Mouse (Mus musculus) erythroblast, embryonic 14.5 days (primary cell): ENCODE measurements around the gene Hdac7. TPM values are rescaled to one million over a fixed set of nuclear protein-coding genes. Genes with fewer than 3 reads are reported as not detected.

Source experiments
- H3K27me3 ChIP-seq: 2 replicates; pipeline ENCODE4 v1.6.1; 2012; ENCODE audit warnings: inconsistent platforms; ENCODE audit not compliant: control insufficient read depth
- H3K36me3 ChIP-seq: 2 replicates; pipeline ENCODE4 v1.6.1; 2012; ENCODE audit warnings: mild to moderate bottlenecking, inconsistent platforms; ENCODE audit not compliant: control insufficient read depth
- H3K4me1 ChIP-seq: 2 replicates; pipeline ENCODE4 v1.6.1; 2012; ENCODE audit warnings: inconsistent platforms; ENCODE audit not compliant: control insufficient read depth
- H3K4me3 ChIP-seq: replicated peaks from 2 replicates; pipeline ENCODE3; 2012; ENCODE audit warnings: moderate library complexity, mild to moderate bottlenecking, inconsistent platforms
- H3K9me3 ChIP-seq: 2 replicates; pipeline ENCODE4 v1.6.1; 2012; ENCODE audit warnings: low read length, inconsistent platforms, mixed read lengths; ENCODE audit not compliant: control insufficient read depth
- GATA1 ChIP-seq: IDR thresholded peaks from 2 replicates; pipeline ENCODE4 v1.6.1; 2012; ENCODE audit warnings: low read length, inconsistent platforms, mixed read lengths
- TAL1 ChIP-seq: IDR thresholded peaks from 3 replicates; pipeline ENCODE4 v1.6.1; 2012; ENCODE audit warnings: low read length, inconsistent platforms, mixed read lengths
- polyA plus RNA-seq: library from polyadenylated mRNA; stranded (reverse); fragments of >175 nt; gene quantifications from 2 replicates; pipeline ENCODE4 v1.2.3, GENCODE M21; 2012

Gene Hdac7
- polyA plus RNA-seq, 1 experiment: 0.45 TPM

DNA sequence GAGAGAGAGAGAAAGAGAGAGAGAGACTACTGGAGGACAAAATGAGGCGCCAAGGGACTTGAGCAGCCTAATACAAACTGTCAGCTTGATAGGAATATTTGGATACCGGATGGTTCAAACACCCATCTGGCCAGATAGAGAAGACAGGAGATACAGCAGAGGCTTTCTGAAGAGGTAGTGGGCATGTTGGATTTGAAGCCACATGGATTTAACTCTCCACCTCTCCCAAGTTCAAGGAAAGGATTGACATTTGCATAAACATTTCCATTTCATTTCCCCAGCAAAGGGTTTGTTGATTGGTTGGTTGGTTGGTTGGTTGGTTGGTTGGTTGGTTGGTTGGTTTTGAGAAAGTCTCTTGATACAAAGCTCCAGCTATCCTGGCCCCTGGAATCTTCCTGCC lies 3.6 kb upstream of the Hdac7 start:
- Histone ChIP-seq H3K27me3 (no peaks in the 10 kb centered on the region), H3K4me1 (peaks cover 98% of the 10 kb centered on the region), H3K9me3 (peaks cover 3% of the 10 kb centered on the region), H3K4me3 (peak overlapping the region; percentile 49), H3K36me3 (peaks cover 4% of the 10 kb centered on the region; the same call in 1 of the 2 replicates)
- no peak for TF ChIP-seq GATA1
- no peak for TF ChIP-seq TAL1

DNA sequence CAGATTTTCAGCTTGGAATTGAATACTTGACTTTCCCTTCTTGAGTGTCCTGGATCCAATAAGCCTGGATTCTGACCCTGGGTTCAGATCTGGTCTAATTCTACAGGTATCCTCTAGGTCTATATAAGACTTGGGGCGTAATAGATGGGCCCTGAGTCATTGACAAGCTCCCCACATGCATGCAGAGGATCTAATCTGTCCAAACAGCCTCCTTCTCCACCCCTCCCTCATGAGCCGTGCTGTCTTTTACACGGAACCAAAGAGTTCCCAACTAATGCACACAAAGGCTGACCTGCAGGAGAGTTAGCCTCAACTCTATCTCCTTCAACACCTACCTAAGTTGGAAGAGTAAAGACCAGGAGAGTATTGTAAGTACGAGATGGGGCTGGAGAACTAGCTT lies 3.0 kb upstream of the Hdac7 start:
- Histone ChIP-seq H3K4me3 (peak overlapping the region; percentile 49), H3K27me3 (no peaks in the 10 kb centered on the region), H3K36me3 (peaks cover 2% of the 10 kb centered on the region; the same call in 1 of the 2 replicates), H3K4me1 (peaks cover 97% of the 10 kb centered on the region), H3K9me3 (peaks cover 3% of the 10 kb centered on the region)
- TF ChIP-seq TAL1: no peak

GRCm38 (mm10) chr15:97846121-97846882 lies 2.0 kb upstream of the Hdac7 start:
- no peak for TF ChIP-seq GATA1
- no peak for TF ChIP-seq TAL1
- Histone ChIP-seq H3K36me3 (peaks cover 2% of the 10 kb centered on the region; the same call in 1 of the 2 replicates), H3K4me3 (no peak overlapping the region), H3K9me3 (peaks cover 3% of the 10 kb centered on the region), H3K4me1 (peaks cover 97% of the 10 kb centered on the region), H3K27me3 (no peaks in the 10 kb centered on the region)

GRCm38 (mm10) chr15:97843247-97843651 lies 1.1 kb downstream of the Hdac7 start:
- Histone ChIP-seq H3K9me3 (peaks cover 3% of the 10 kb centered on the region), H3K4me3 (peak overlapping the region; percentile 2), H3K27me3 (no peaks in the 10 kb centered on the region), H3K4me1 (peaks cover 97% of the 10 kb centered on the region), H3K36me3 (peaks cover 2% of the 10 kb centered on the region; the same call in 1 of the 2 replicates)
- TF ChIP-seq GATA1: no peak
- TF ChIP-seq TAL1: no peak

DNA sequence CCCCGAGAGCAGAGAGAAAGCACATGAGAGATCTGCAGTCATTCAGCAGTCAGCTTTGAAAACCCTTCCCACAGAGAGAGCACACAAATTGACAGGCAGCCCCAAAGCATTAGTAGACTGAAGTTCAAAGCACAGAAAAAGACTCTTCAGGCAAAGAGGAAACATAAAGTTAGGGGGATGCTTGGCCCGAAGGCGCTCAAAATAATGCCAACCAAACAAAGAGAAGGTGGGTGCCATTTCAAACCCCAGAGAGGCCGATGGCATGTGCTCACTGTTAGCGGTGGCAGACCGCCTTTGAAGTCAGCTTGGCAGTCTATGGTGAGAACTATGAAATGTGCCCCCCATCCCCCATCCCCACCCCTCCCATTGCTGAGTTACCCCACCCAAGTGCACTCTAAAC lies 2.2 kb downstream of the Hdac7 start:
- Histone ChIP-seq H3K4me1 (peaks cover 93% of the 10 kb centered on the region), H3K9me3 (peaks cover 3% of the 10 kb centered on the region), H3K27me3 (no peaks in the 10 kb centered on the region), H3K36me3 (peaks cover 2% of the 10 kb centered on the region; the same call in 1 of the 2 replicates), H3K4me3 (no peak overlapping the region)
- TF ChIP-seq TAL1 (no peak), GATA1 (no peak)

DNA sequence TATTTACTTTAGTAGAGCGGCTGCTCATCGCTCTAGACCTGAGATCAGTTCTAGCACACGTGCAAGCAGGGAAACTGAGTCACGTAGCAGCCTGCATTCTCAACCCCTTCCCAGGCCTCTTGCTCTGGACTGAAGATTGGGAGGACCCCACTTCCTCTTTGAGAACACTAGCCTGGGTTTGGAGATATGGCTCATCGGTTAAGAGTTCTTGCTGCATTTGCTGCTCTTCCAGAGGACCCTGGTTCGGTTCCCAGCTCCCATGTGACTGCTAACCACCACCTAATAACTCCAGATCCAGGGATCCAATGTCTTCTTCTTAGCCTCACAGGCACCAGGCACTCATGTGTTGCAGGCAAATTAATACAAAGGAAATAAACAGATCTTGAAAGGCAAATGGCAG lies 2.9 kb downstream of the Hdac7 start:
- Histone ChIP-seq H3K4me3 (no peak overlapping the region), H3K36me3 (peaks cover 2% of the 10 kb centered on the region; the same call in 1 of the 2 replicates), H3K9me3 (peaks cover 3% of the 10 kb centered on the region), H3K4me1 (peaks cover 92% of the 10 kb centered on the region), H3K27me3 (no peaks in the 10 kb centered on the region)
- TF ChIP-seq TAL1 (no peak), GATA1 (no peak)

GRCm38 (mm10) chr15:97840781-97841180 lies 3.5 kb downstream of the Hdac7 start:
- Histone ChIP-seq H3K27me3 (no peaks in the 10 kb centered on the region), H3K4me1 (peaks cover 89% of the 10 kb centered on the region), H3K36me3 (no peaks in the 10 kb centered on the region), H3K4me3 (no peak overlapping the region), H3K9me3 (no peaks in the 10 kb centered on the region)
- TF ChIP-seq TAL1 (no peak), GATA1 (no peak)

GRCm38 (mm10) chr15:97839991-97840455 lies 4.3 kb downstream of the Hdac7 start:
- Histone ChIP-seq H3K9me3 (no peaks in the 10 kb centered on the region), H3K36me3 (no peaks in the 10 kb centered on the region), H3K4me3 (no peak overlapping the region), H3K4me1 (peaks cover 81% of the 10 kb centered on the region), H3K27me3 (no peaks in the 10 kb centered on the region)
- no peak for TF ChIP-seq GATA1
- no peak for TF ChIP-seq TAL1

DNA sequence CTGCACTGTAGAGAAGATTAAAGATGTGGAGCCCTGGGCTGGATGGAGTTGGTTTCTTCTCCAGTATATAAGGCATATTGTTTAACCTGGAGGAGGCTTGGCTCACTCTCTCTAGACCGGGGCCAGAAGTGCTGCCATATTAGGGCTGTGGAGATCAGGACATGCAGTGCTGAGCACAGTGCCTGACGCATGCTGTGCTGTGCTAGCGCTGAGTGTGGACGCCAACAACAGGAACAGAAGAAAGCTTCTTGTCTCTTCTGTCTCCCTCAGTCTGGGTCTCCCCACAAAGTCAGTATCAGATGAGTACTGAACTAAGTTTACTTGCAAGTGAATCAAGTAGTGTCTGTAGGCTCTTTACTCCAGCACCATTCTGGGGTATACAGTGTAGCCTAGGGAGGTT lies 4.8 kb downstream of the Hdac7 start:
- no peaks in the 10 kb centered on the region for H3K36me3 ChIP-seq
- H3K9me3 ChIP-seq: no peaks in the 10 kb centered on the region
- H3K4me1 ChIP-seq: peaks cover 76% of the 10 kb centered on the region
- H3K27me3 ChIP-seq: no peaks in the 10 kb centered on the region
- H3K4me3 ChIP-seq: no peak overlapping the region
- no peak for TF ChIP-seq GATA1
- no peak for TF ChIP-seq TAL1
